Mouse (Mus musculus): ENCODE data around the gene Parvb. TPM values are rescaled to one million over a fixed set of nuclear protein-coding genes. Genes with fewer than 3 reads are reported as not detected.

The Parvb gene
- total and polyA plus RNA-seq, 2 experiments from 2014 or later = 6.2 to 9.5 TPM

DNA sequence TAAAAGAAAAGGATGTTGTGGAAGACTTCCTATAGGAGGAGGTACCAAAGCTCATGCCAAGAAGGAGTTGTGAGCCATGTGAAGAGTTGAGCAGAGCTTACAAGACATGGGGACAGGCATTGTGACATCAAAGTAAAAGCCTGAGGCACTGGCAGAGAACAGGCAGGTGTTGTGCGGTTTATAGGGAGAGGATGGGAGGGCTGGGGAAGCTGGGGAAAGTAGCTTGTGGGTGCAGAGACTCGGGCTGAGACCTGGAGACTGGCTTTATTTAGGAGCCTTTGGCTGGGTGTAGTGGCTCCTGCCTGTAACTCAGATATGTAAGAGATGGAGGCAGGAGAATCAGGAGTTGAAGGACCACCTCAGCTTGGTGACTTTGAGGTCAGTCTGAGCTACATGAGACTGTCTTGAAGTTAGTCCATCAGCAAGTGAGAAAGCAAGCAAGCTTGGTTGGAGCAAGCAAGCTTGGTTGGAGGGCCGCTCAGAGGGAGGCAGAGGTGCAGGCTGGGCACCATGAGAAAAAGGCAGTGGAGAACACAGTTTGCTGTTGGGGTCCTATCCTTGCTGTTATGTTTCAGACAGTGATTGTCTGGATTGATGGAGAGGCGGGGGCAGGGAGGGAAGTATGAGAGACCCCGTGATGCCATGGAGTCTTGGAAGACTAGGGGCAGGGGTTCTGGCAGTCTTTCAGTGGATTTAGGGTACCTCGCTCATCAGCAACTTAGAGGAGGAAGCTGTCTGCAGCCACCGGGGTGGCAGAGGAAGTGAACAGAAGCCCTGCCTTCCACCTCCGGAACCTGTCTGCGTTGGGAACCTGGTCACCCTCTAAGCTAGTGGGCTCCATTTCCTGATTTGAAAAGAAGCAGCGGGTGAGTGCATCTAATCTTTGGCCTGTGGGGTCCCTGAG is 92.4 kb downstream of the Parvb start, which contains the start of gene Parvg:
Gene Parvg (plus strand): TSS at position 61 of the 904 bp plus-strand sequence.
- no peaks in the 10 kb centered on the region for H3K27me3 ChIP-seq (ENCODE audit: insufficient read depth, low read length)
- H3K4me2 ChIP-seq (ENCODE audit: low read depth, low read length) = no peak within 1 kb of the TSS
- DNase-seq (ENCODE audit: low spot score) (no peak), ATAC-seq (no peak)
- H3K9me3 ChIP-seq (ENCODE audit: low read length) = no peaks in the 10 kb centered on the region
- H3K36me3 ChIP-seq (ENCODE audit: insufficient read depth, low read length) = no peaks in the 10 kb centered on the region
- no peak within 1 kb of the TSS for H3K4me3 ChIP-seq (ENCODE audit: low read length)
- H3K27ac ChIP-seq = no peak within 1 kb of the TSS
- 83% methylated on average over 10 of the region's 10 CpGs for WGBS
- H3K4me1 ChIP-seq (ENCODE audit: insufficient read depth, low read length) = no peaks in the 10 kb centered on the region
- no peak for TF ChIP-seq CTCF (IDR thresholded peaks at IDR 0.05; ENCODE audit: low read depth)
- no peak within 1 kb of the TSS for H3K9ac ChIP-seq (replicated peaks; ENCODE audit: low read length)

GRCm38 (mm10) chr15:84324870-84325553 is 93.2 kb downstream of the Parvb start:
- H3K36me3 ChIP-seq (ENCODE audit: insufficient read depth, low read length) = no peaks in the 10 kb centered on the region
- H3K9me3 ChIP-seq (ENCODE audit: low read length) = no peaks in the 10 kb centered on the region
- DNase-seq (ENCODE audit: low spot score) (no peak), ATAC-seq (no peak)
- whole genome bisulfite sequencing = 65% methylated on average over 8 of the region's 8 CpGs
- H3K4me3 ChIP-seq (ENCODE audit: low read length) = no peak overlapping the region
- no peak overlapping the region for H3K27ac ChIP-seq
- H3K9ac ChIP-seq (replicated peaks; ENCODE audit: low read length) = no peak overlapping the region
- no peak overlapping the region for H3K4me2 ChIP-seq (ENCODE audit: low read depth, low read length)
- H3K4me1 ChIP-seq (ENCODE audit: insufficient read depth, low read length) = no peaks in the 10 kb centered on the region
- no peak for TF ChIP-seq CTCF (IDR thresholded peaks at IDR 0.05; ENCODE audit: low read depth)
- no peaks in the 10 kb centered on the region for H3K27me3 ChIP-seq (ENCODE audit: insufficient read depth, low read length)

GRCm38 (mm10) chr15:84325736-84326135 is 93.9 kb downstream of the Parvb start:
- no peak overlapping the region for H3K9ac ChIP-seq (replicated peaks; ENCODE audit: low read length)
- H3K4me3 ChIP-seq (ENCODE audit: low read length) = no peak overlapping the region
- H3K4me2 ChIP-seq (ENCODE audit: low read depth, low read length) = no peak overlapping the region
- 49% methylated on average over 12 of the region's 12 CpGs for WGBS
- no peaks in the 10 kb centered on the region for H3K27me3 ChIP-seq (ENCODE audit: insufficient read depth, low read length)
- TF ChIP-seq CTCF (IDR thresholded peaks at IDR 0.05; ENCODE audit: low read depth) = no peak
- H3K4me1 ChIP-seq (ENCODE audit: insufficient read depth, low read length) = no peaks in the 10 kb centered on the region
- DNase-seq (ENCODE audit: low spot score) = no peak
- no peaks in the 10 kb centered on the region for H3K9me3 ChIP-seq (ENCODE audit: low read length)
- H3K27ac ChIP-seq = no peak overlapping the region
- ATAC-seq = no peak
- no peaks in the 10 kb centered on the region for H3K36me3 ChIP-seq (ENCODE audit: insufficient read depth, low read length)

DNA sequence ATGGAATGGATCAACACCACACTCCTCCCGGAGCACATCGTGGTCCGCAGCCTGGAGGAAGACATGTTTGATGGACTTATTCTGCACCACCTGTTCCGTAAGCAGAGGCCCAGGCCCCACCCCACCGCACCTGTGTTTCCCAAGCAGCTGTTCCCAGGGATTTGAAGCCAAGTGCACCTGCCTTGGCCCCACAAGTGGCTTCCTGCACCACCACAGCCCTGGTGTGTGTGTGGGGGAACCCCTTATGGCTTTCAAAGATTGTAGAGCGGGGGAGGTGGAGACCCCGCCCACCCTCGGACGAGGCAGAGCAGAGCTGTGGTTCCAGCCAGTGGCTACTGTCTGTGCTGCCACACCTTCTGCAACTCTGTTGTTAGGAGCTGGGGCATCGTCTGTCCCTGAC is 97.0 kb downstream of the Parvb start:
- Histone ChIP-seq H3K9ac (replicated peaks; ENCODE audit: low read length) (no peak overlapping the region), H3K4me2 (ENCODE audit: low read depth, low read length) (no peak overlapping the region), H3K27ac (no peak overlapping the region), H3K36me3 (ENCODE audit: insufficient read depth, low read length) (no peaks in the 10 kb centered on the region), H3K4me1 (ENCODE audit: insufficient read depth, low read length) (no peaks in the 10 kb centered on the region), H3K4me3 (ENCODE audit: low read length) (no peak overlapping the region), H3K27me3 (ENCODE audit: insufficient read depth, low read length) (no peaks in the 10 kb centered on the region), H3K9me3 (ENCODE audit: low read length) (no peaks in the 10 kb centered on the region)
- DNase-seq (ENCODE audit: low spot score) (no peak), ATAC-seq (no peak)
- 83% methylated on average over 10 of the region's 10 CpGs for WGBS
- TF ChIP-seq CTCF (IDR thresholded peaks at IDR 0.05; ENCODE audit: low read depth) = no peak

- Histone ChIP-seq H3K9ac (replicated peaks; ENCODE audit: low read length) (no peak overlapping the region), H3K27ac (no peak overlapping the region), H3K27me3 (ENCODE audit: insufficient read depth, low read length) (no peaks in the 10 kb centered on the region), H3K4me3 (ENCODE audit: low read length) (no peak overlapping the region), H3K9me3 (ENCODE audit: low read length) (no peaks in the 10 kb centered on the region), H3K36me3 (ENCODE audit: insufficient read depth, low read length) (no peaks in the 10 kb centered on the region), H3K4me2 (ENCODE audit: low read depth, low read length) (no peak overlapping the region), H3K4me1 (ENCODE audit: insufficient read depth, low read length) (no peaks in the 10 kb centered on the region)
- ATAC-seq (no peak), DNase-seq (ENCODE audit: low spot score) (no peak)
- WGBS = 80% methylated on average over 8 of the region's 8 CpGs
- no peak for TF ChIP-seq CTCF (IDR thresholded peaks at IDR 0.05; ENCODE audit: low read depth)
These were observed 98.1 kb downstream of the Parvb start for GRCm38 (mm10) chr15:84329940-84330339.

DNA sequence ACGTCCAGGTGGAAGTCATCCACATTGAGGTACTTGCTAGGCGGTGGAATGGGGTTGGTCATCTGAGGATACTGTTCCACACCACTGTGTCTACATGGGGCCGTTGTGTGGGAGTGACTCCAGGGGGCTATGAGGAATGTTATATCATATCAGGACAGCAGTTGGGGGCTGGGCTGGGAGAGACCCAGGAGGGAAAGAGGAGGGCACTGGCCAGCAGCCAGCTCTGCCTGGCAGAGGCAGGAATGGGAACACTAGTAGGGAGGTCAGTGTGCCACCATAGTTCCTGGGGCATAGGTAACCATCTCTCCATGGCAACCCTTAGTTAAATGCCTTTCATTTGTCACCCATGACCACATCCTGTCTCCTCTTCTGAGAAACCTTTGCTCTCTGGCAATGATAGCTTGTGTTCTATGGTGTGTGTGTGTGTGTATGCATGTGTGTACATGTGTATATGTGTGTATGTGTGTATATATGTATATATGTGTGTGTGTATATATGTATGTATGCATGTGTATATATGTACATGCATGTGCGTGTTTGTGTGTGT is 99.3 kb downstream of the Parvb start:
- Histone ChIP-seq H3K9ac (replicated peaks; ENCODE audit: low read length) (no peak overlapping the region), H3K27me3 (ENCODE audit: insufficient read depth, low read length) (no peaks in the 10 kb centered on the region), H3K36me3 (ENCODE audit: insufficient read depth, low read length) (no peaks in the 10 kb centered on the region), H3K4me1 (ENCODE audit: insufficient read depth, low read length) (no peaks in the 10 kb centered on the region), H3K9me3 (ENCODE audit: low read length) (no peaks in the 10 kb centered on the region), H3K27ac (no peak overlapping the region), H3K4me2 (ENCODE audit: low read depth, low read length) (no peak overlapping the region), H3K4me3 (ENCODE audit: low read length) (no peak overlapping the region)
- ATAC-seq = no peak
- 84% methylated on average over 4 of the region's 4 CpGs for WGBS
- no peak for DNase-seq (ENCODE audit: low spot score)
- no peak for TF ChIP-seq CTCF (IDR thresholded peaks at IDR 0.05; ENCODE audit: low read depth)

Data from hindbrain, postnatal 0 days (tissue).